Mouse (Mus musculus) thymus, adult 2 months (tissue): ENCODE measurements at regions not wholly inside any gene's neighbourhood (a gene's known extent, or its start where the extent isn't known, plus 50 kb on each side); places are given as distances from the start of the nearest gene placed in this dataset.

ENCODE experiments used
- CTCF ChIP-seq: fragments of 200-500 bp; IDR thresholded peaks from 2 replicates; pipeline ENCODE4 v1.5.1; 2012; ENCODE audit warnings: mild to moderate bottlenecking, control low read depth, low read length, moderate library complexity, borderline replicate concordance; ENCODE audit not compliant: control insufficient read depth, poor library complexity, insufficient read depth; ENCODE audit errors: extremely low read depth
- POLR2A ChIP-seq: fragments of 200-500 bp; IDR thresholded peaks from 2 replicates; pipeline ENCODE4 v1.6.1; 2012; ENCODE audit warnings: mild to moderate bottlenecking, low read length, control low read depth, moderate library complexity; ENCODE audit not compliant: control insufficient read depth, poor library complexity, insufficient read depth; ENCODE audit errors: extremely low read depth

GRCm38 (mm10) chr8:125335575-125336370 is 233.8 kb downstream of the Sipa1l2 start:
- TF ChIP-seq CTCF (no peak), POLR2A (no peak)
